8 mouse cellular contexts compared by ENCODE assay signal in the genomic region with DNA sequence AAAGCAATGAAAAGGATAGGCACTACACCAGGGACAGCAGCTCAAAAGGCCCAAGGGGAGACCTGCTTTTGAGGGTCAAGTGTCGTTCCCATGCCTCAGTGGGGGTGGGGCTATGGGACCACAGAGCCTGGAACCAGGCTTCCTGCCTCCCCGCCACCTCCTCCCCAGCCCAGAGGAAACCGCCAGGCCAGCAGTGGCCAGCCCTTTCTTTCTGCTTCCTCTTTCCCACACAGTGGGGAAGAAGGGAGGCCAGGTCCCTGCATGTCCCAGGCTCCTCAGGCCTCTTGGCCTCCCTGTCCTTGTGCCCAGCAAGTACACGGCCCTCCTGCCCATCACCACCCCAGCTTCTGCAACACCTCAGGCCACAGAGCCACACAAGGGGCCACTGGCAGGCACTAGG. TPM values are rescaled to one million over a fixed set of nuclear protein-coding genes. Genes with fewer than 3 reads are reported as not detected.
DNase-seq lines count a peak whose midpoint lies in the region; ATAC-seq lines count a peak whose summit lies in the region.

No protein-coding gene starts in this region.

- H3K4me3 ChIP-seq in megakaryocyte, embryonic 14.5 days (replicated peaks): peak overlapping the region; percentile 85

- peaks cover 100% of the 10 kb centered on the region for H3K4me1 ChIP-seq in megakaryocyte, embryonic 14.5 days

- ATAC-seq in megakaryocyte-erythroid progenitor cell, adult 5-6 weeks (replicated peaks; ENCODE audit: low FRiP score, low TSS enrichment, poor library complexity, severe bottlenecking): no peak

- peak; percentile 24 for DNase-seq in kidney, adult 11 months
- no peak for DNase-seq in kidney, adult 18-20 months
- peak; percentile 68 for DNase-seq in heart, adult 8-10 months (ENCODE audit: low spot score)
- DNase-seq in kidney, postnatal 36 days: peak; percentile 47 to 71
- DNase-seq in embryo, embryonic 11 days: no peak
- no peak for DNase-seq in left cerebral cortex, adult 18-20 months (ENCODE audit: low spot score in 2 of 2)

- H3K9me3 ChIP-seq in megakaryocyte, embryonic 14.5 days: no peaks in the 10 kb centered on the region

- peaks cover 100% of the 10 kb centered on the region for H3K36me3 ChIP-seq in megakaryocyte, embryonic 14.5 days (replicated peaks; ENCODE audit: low read length)

- H3K27me3 ChIP-seq in megakaryocyte, embryonic 14.5 days (replicated peaks): no peaks in the 10 kb centered on the region

RNA-seq across cellular contexts. Expression of a gene that starts 13.3 kb away (rescaled TPM):
- total RNA-seq in heart, adult 8-10 months (2022): 10 to 100 TPM; 19.2 to 23.0 (median 22.3) TPM
- polyA plus RNA-seq in megakaryocyte, embryonic 14.5 days (2012; ENCODE audit: insufficient read depth, low replicate concordance): 156 and 517 TPM in 2 replicates
- 10 to 100 TPM; 24.3 to 26.4 TPM for total RNA-seq in left cerebral cortex, adult 18-20 months (2021)
- 11.2 and 13.3 TPM in 2 replicates for total RNA-seq in megakaryocyte-erythroid progenitor cell, adult 5-6 weeks (2014; fragmentation: Nextera tagmentation)
- 5.1 and 5.3 TPM in 2 replicates for total RNA-seq in megakaryocyte-erythroid progenitor cell, adult 5-6 weeks (2017)

RNA-seq across cellular contexts. Expression of a gene that starts 24.7 kb away (rescaled TPM):
- total RNA-seq in heart, adult 8-10 months (2022): 10 to 100 TPM in 1 of 4 experiments, 1 to 10 TPM in 3; 8.6 to 10.1 (median 9.1) TPM
- 12.8 and 13.0 TPM in 2 replicates for polyA plus RNA-seq in megakaryocyte, embryonic 14.5 days (2012; ENCODE audit: insufficient read depth, low replicate concordance)
- total RNA-seq in left cerebral cortex, adult 18-20 months (2021): 10 to 100 TPM in 1 of 2 experiments, 1 to 10 TPM in 1; 9.8 to 10.1 TPM
- 2.9 and 4.2 TPM in 2 replicates for total RNA-seq in megakaryocyte-erythroid progenitor cell, adult 5-6 weeks (2014; fragmentation: Nextera tagmentation)
- total RNA-seq in megakaryocyte-erythroid progenitor cell, adult 5-6 weeks (2017): 0.42 and 2.6 TPM in 2 replicates

Comparison
In these comparisons a context has a peak if more than half of its experiments do, and no peak if none do; other contexts are left out.
1. DNase-seq: peak in kidney, adult 11 months (single experiment), heart, adult 8-10 months (single experiment) and kidney, postnatal 36 days (2 of 2); none in kidney, adult 18-20 months (single experiment), embryo, embryonic 11 days (single experiment) and left cerebral cortex, adult 18-20 months (0 of 2).